Mouse (Mus musculus): ENCODE measurements around the gene Ppp1r15b.

The Ppp1r15b gene

DNA sequence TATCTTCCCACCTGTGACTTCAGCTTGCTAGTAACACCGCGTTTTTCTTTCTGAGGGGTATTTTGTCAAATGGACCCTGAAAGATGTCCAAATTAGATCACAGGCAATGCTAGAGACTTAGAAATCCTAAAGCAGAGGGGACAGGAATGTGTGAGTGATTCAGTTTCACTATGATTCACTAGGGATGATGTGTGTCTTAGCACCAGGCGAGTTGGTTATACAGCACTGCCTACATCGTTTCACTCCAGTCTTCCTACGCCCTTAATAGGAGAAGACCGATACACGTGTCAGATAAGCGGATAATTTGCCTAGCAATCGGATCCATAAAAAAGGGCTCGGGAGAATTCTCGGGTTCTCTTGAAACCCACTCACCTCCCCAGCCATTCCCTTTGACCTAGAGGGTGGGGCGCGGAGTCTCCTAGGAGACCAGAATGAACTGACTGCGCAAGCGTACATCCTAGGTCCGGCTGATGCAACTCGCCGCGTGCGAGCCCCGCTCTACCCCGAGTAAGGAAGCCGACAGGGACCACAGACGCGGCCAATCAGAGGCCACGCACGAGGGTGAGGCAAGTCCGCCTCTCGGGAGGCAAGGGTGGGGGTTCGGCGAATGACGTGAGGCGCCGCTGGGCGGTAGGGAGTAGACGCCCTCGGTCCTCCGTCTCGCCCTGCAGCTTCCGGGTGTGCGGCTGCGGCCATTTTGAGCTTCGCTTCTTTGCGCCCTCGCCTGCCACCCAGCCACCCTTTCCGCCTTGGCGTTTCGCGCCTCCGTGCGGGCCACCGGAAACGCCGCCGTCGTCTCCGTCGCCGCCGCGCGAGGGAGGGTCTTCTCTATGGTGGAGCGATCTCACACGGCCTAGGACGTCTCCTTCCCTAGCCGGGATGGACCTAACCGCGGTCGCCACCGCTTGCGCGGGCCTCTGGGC, at the start of gene Ppp1r15b:
TSS of gene Ppp1r15b (plus strand) at position 506 of the 923 bp plus-strand sequence.
- DNase-seq (ENCODE audit: extremely low spot score, low spot score): peak; percentile 97

- no peak for DNase-seq (ENCODE audit: extremely low spot score, low spot score)
These were observed 47.9 kb upstream of the Ppp1r15b start for GRCm38 (mm10) chr1:133083003-133083546.

GRCm38 (mm10) chr1:133083942-133084625, 46.9 kb upstream of the Ppp1r15b start:
- DNase-seq (ENCODE audit: extremely low spot score, low spot score): no peak

- no peak for DNase-seq (ENCODE audit: extremely low spot score, low spot score)
These were observed 46.1 kb upstream of the Ppp1r15b start for GRCm38 (mm10) chr1:133084708-133085416.

- no peak for DNase-seq (ENCODE audit: extremely low spot score, low spot score)
These were observed 45.6 kb upstream of the Ppp1r15b start for GRCm38 (mm10) chr1:133085417-133085742.

- DNase-seq (ENCODE audit: extremely low spot score, low spot score): no peak
These were observed 44.1 kb upstream of the Ppp1r15b start for GRCm38 (mm10) chr1:133086804-133087203.

GRCm38 (mm10) chr1:133087206-133087905, 43.6 kb upstream of the Ppp1r15b start:
- DNase-seq (ENCODE audit: extremely low spot score, low spot score): peak; percentile 80

DNA sequence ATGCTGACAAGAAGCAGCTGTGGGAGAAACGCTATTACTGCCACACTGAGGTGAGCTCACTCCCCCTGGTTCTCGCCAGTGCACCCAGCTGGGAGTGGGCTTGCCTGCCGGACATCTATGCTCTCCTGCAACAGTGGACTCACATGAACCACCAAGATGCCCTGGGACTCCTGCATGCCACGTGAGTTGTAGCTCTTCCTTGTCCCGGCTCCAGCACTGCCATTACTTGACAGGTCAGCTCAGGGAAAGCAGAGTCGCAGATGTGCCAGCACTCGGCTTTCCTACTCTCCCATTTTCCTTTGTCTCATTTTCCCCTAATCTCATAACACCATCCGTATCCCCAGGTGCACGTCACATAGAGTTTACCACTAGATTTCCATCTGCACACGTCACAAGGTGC, 42.7 kb upstream of the Ppp1r15b start:
- DNase-seq (ENCODE audit: extremely low spot score, low spot score): no peak

DNA sequence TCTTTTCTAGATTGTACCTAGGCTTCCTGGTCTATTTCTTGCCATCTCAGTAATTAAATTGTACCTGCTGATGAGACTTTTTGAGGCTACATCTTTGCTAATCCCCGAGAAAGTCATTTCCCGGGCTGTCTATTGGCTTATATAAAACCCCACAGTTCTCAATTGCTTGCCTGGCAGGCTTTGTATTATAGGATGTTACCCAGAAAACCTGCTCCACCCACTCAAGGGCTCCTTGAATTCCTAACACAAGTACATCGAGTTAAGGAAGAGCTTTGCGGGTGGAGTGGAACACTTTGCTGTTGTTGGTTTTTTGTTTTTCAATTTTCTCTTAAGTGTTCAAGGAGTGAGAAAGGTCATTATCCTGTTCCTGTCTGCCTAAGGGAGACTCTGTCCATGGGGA, 41.5 kb upstream of the Ppp1r15b start:
- DNase-seq (ENCODE audit: extremely low spot score, low spot score): no peak

- DNase-seq (ENCODE audit: extremely low spot score, low spot score): no peak
These were observed 40.3 kb upstream of the Ppp1r15b start for GRCm38 (mm10) chr1:133090641-133091040.

GRCm38 (mm10) chr1:133091483-133091882, 39.5 kb upstream of the Ppp1r15b start:
- DNase-seq (ENCODE audit: extremely low spot score, low spot score): no peak

GRCm38 (mm10) chr1:133093719-133094118, 37.2 kb upstream of the Ppp1r15b start:
- DNase-seq (ENCODE audit: extremely low spot score, low spot score): no peak

DNA sequence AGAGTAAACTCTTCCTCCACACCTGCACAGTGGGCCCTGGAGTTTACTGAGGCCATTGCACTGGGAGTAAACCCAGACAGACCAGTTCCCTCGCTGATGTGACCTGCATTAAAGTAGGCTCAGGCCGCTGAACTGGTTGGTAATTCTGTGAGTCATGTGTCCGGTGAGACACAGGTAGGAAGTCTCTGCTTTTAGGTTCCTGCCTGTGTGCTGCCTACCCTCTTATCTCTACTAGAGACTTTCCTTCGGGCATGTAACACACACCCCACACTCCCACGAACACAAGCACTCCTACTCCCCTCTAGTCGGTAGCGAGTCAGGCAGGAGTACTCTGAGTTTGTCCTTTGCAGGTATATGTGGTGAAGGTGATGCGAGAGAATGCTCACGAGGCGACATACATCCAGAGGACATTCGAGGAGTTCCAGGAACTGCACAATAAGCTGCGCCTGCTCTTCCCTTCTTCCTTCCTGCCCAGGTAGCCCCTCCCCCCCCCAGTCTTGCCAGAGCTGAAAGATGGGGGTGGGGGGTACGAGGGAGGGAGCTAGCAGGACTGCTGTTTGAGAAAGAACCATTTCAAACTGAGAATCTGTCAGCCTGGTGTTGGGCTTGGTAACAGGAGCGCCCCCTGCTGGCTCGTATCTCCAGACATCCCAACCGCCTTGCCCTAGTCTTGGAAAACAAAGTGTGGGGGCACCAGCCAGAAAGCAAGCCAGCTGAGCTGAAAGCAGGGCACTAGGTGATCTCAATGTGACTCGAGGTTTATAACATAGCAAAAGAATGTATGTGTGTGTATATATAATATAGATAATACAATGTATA, 29.8 kb upstream of the Ppp1r15b start:
- DNase-seq (ENCODE audit: extremely low spot score, low spot score): peak; percentile 81

DNA sequence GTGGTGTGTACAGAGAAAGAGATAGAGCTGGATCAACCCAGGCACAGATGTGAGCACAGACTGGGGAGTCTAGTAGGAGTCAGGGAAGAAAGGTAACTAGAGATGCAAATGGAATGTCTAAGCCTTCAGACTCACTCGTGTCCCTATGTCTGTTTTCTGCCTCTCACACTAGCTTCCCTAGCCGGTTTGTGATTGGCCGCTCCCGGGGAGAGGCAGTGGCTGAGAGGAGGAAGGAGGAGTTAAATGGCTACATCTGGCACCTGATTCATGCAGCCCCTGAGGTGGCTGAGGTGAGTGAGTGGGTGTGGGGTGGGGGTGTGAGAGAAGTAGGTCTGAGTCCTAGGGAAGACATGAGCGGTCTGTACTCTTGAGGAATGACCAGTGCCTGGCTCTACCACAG, 28.8 kb upstream of the Ppp1r15b start:
- DNase-seq (ENCODE audit: extremely low spot score, low spot score): no peak

DNA sequence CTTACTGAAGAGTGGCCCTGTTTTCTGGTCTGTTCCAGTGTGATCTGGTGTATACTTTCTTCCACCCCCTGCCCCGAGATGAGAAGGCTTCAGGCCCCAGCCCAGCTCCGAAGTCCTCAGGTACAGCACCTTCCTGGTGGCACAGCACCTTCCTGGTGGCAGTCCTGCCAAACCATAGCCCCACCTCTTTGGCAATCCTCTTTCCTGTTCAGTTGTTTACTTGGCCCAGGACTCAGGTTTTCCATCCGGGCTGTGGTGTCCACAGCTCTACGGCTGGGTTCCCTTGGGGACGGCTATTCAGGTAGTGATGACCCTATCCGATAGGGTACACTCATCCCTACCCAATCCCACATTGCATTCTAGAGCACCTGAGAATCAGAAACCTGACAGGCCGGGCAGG, 27.6 kb upstream of the Ppp1r15b start:
- no peak for DNase-seq (ENCODE audit: extremely low spot score, low spot score)

- DNase-seq (ENCODE audit: extremely low spot score, low spot score): no peak
These were observed 27.1 kb upstream of the Ppp1r15b start for GRCm38 (mm10) chr1:133103871-133104270.

DNA sequence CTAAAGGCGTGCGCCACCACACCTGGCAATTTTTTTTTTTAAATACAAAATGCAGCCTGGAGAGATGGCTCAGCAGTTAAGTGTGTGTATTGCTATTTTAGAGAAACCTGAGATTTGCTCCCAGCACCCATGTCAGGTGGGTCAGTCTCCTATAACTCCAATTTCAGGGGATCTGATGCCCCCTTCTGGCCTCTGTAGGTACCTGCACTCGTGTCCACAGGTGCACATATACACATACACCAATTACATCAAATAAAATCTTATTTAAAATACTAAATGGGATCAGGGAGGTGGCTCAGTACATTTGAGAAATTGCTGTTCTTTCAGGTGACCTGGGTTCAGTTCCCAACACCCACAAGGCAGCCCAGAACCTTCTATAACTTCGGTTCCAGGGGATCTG, 14.8 kb upstream of the Ppp1r15b start:
- no peak for DNase-seq (ENCODE audit: extremely low spot score, low spot score)

GRCm38 (mm10) chr1:133118127-133118526, 12.8 kb upstream of the Ppp1r15b start:
- no peak for DNase-seq (ENCODE audit: extremely low spot score, low spot score)

- no peak for DNase-seq (ENCODE audit: extremely low spot score, low spot score)
These were observed 12.1 kb upstream of the Ppp1r15b start for GRCm38 (mm10) chr1:133118844-133119243.
